Mouse (Mus musculus) erythroblast, embryonic 14.5 days (primary cell): ENCODE data around the gene Kif27. TPM values are rescaled to one million over a fixed set of nuclear protein-coding genes. Genes with fewer than 3 reads are reported as not detected.

Source experiments
- H3K27me3 ChIP-seq: 2 replicates; pipeline ENCODE4 v1.6.1; 2012; ENCODE audit warnings: inconsistent platforms; ENCODE audit not compliant: control insufficient read depth
- H3K36me3 ChIP-seq: 2 replicates; pipeline ENCODE4 v1.6.1; 2012; ENCODE audit warnings: mild to moderate bottlenecking, inconsistent platforms; ENCODE audit not compliant: control insufficient read depth
- H3K4me1 ChIP-seq: 2 replicates; pipeline ENCODE4 v1.6.1; 2012; ENCODE audit warnings: inconsistent platforms; ENCODE audit not compliant: control insufficient read depth
- H3K4me3 ChIP-seq: replicated peaks from 2 replicates; pipeline ENCODE3; 2012; ENCODE audit warnings: moderate library complexity, mild to moderate bottlenecking, inconsistent platforms
- H3K9me3 ChIP-seq: 2 replicates; pipeline ENCODE4 v1.6.1; 2012; ENCODE audit warnings: low read length, inconsistent platforms, mixed read lengths; ENCODE audit not compliant: control insufficient read depth
- GATA1 ChIP-seq: IDR thresholded peaks from 2 replicates; pipeline ENCODE4 v1.6.1; 2012; ENCODE audit warnings: low read length, inconsistent platforms, mixed read lengths
- TAL1 ChIP-seq: IDR thresholded peaks from 3 replicates; pipeline ENCODE4 v1.6.1; 2012; ENCODE audit warnings: low read length, inconsistent platforms, mixed read lengths
- polyA plus RNA-seq: library from polyadenylated mRNA; stranded (reverse); fragments of >175 nt; gene quantifications from 2 replicates; pipeline ENCODE4 v1.2.3, GENCODE M21; 2012

The Kif27 gene
- polyA plus RNA-seq, 1 experiment = 0.01 TPM

GRCm38 (mm10) chr13:58292811-58293210 is 66.1 kb downstream of the Kif27 start:
- H3K9me3 ChIP-seq = no peaks in the 10 kb centered on the region
- no peak overlapping the region for H3K4me3 ChIP-seq
- peaks cover 3% of the 10 kb centered on the region; the same call in 1 of the 2 replicates for H3K4me1 ChIP-seq
- H3K36me3 ChIP-seq = no peaks in the 10 kb centered on the region
- TF ChIP-seq GATA1 (no peak), TAL1 (no peak)
- no peaks in the 10 kb centered on the region for H3K27me3 ChIP-seq

GRCm38 (mm10) chr13:58289308-58289707 is 69.6 kb downstream of the Kif27 start:
- Histone ChIP-seq H3K9me3 (no peaks in the 10 kb centered on the region), H3K36me3 (no peaks in the 10 kb centered on the region), H3K4me3 (no peak overlapping the region), H3K4me1 (peaks cover 3% of the 10 kb centered on the region; the same call in 1 of the 2 replicates), H3K27me3 (peaks cover 3% of the 10 kb centered on the region)
- no peak for TF ChIP-seq TAL1
- no peak for TF ChIP-seq GATA1

- H3K4me3 ChIP-seq = no peak overlapping the region
- peaks cover 2% of the 10 kb centered on the region; the same call in 1 of the 2 replicates for H3K4me1 ChIP-seq
- peaks cover 3% of the 10 kb centered on the region for H3K27me3 ChIP-seq
- no peaks in the 10 kb centered on the region for H3K9me3 ChIP-seq
- H3K36me3 ChIP-seq = no peaks in the 10 kb centered on the region
- TF ChIP-seq GATA1 = no peak
- TF ChIP-seq TAL1 = no peak
Observed at GRCm38 (mm10) chr13:58287822-58288221, 71.1 kb downstream of the Kif27 start.

GRCm38 (mm10) chr13:58283466-58283865 is 75.5 kb downstream of the Kif27 start:
- no peaks in the 10 kb centered on the region for H3K36me3 ChIP-seq
- H3K9me3 ChIP-seq = no peaks in the 10 kb centered on the region
- TF ChIP-seq GATA1 (no peak), TAL1 (no peak)

GRCm38 (mm10) chr13:58281936-58282335 is 77.0 kb downstream of the Kif27 start:
- Histone ChIP-seq H3K4me1 (no peaks in the 10 kb centered on the region), H3K4me3 (no peak overlapping the region), H3K9me3 (no peaks in the 10 kb centered on the region), H3K27me3 (peaks cover 13% of the 10 kb centered on the region), H3K36me3 (no peaks in the 10 kb centered on the region)
- no peak for TF ChIP-seq GATA1
- no peak for TF ChIP-seq TAL1

More at GRCm38 (mm10) chr13:58283466-58283865, 75.5 kb downstream of the Kif27 start:
- H3K4me3 ChIP-seq = no peak overlapping the region
- no peaks in the 10 kb centered on the region for H3K4me1 ChIP-seq
- H3K27me3 ChIP-seq = peaks cover 3% of the 10 kb centered on the region

- Histone ChIP-seq H3K27me3 (peaks cover 26% of the 10 kb centered on the region), H3K4me1 (no peaks in the 10 kb centered on the region)
- TF ChIP-seq GATA1 (no peak), TAL1 (no peak)
Observed at GRCm38 (mm10) chr13:58280528-58280927, 78.4 kb downstream of the Kif27 start.

GRCm38 (mm10) chr13:58276256-58276655 is 82.7 kb downstream of the Kif27 start:
- no peak overlapping the region for H3K4me3 ChIP-seq
- H3K4me1 ChIP-seq = peaks cover 16% of the 10 kb centered on the region
- H3K9me3 ChIP-seq = peaks cover 4% of the 10 kb centered on the region; the same call in 1 of the 2 replicates
- no peaks in the 10 kb centered on the region for H3K36me3 ChIP-seq
- TF ChIP-seq GATA1 (no peak), TAL1 (no peak)
- H3K27me3 ChIP-seq = peaks cover 66% of the 10 kb centered on the region

More at GRCm38 (mm10) chr13:58280528-58280927, 78.4 kb downstream of the Kif27 start:
- no peak overlapping the region for H3K4me3 ChIP-seq
- no peaks in the 10 kb centered on the region for H3K9me3 ChIP-seq
- no peaks in the 10 kb centered on the region for H3K36me3 ChIP-seq

- H3K36me3 ChIP-seq = no peaks in the 10 kb centered on the region
- H3K27me3 ChIP-seq = peaks cover 73% of the 10 kb centered on the region
- TF ChIP-seq GATA1 = no peak
- TF ChIP-seq TAL1 = no peak
Observed at GRCm38 (mm10) chr13:58275599-58275998, 83.3 kb downstream of the Kif27 start, which contains the start of gene Gkap1. Gkap1 (minus strand) TSS chr13:58275699.

GRCm38 (mm10) chr13:58275076-58275475 is 83.8 kb downstream of the Kif27 start:
- no peaks in the 10 kb centered on the region for H3K36me3 ChIP-seq
- H3K4me3 ChIP-seq = no peak overlapping the region
- H3K4me1 ChIP-seq = peaks cover 16% of the 10 kb centered on the region
- H3K27me3 ChIP-seq = peaks cover 78% of the 10 kb centered on the region
- peaks cover 4% of the 10 kb centered on the region; the same call in 1 of the 2 replicates for H3K9me3 ChIP-seq
- TF ChIP-seq TAL1 (no peak), GATA1 (no peak)

More at GRCm38 (mm10) chr13:58275599-58275998, 83.3 kb downstream of the Kif27 start, which contains the start of gene Gkap1:
- H3K4me1 ChIP-seq = peaks cover 16% of the 10 kb centered on the region
- H3K9me3 ChIP-seq = peaks cover 4% of the 10 kb centered on the region; the same call in 1 of the 2 replicates
- H3K4me3 ChIP-seq = peak within 1 kb of the TSS; percentile 65
